Mouse (Mus musculus) hindbrain, embryonic 16.5 days (tissue): ENCODE results near the gene Nav3. TPM values are rescaled to one million over a fixed set of nuclear protein-coding genes. Genes with fewer than 3 reads are reported as not detected.

Experiments used
- ATAC-seq: fragments of 200-750 bp; cut with Nextera tagmentation; 2 replicates; pipeline ENCODE4 v1.8.0; 2017; ENCODE audit warnings: moderate TSS enrichment, moderate library complexity
- H3K27ac ChIP-seq: fragments of 300-500 bp; sonication (generic); 2 replicates; pipeline ENCODE4 v1.5.1; 2014; ENCODE audit warnings: low read depth, mild to moderate bottlenecking, control low read depth, low read length, moderate library complexity
- H3K27me3 ChIP-seq: fragments of 300-500 bp; sonication (generic); replicated peaks from 2 replicates; pipeline ENCODE4 v1.6.1; 2014; ENCODE audit warnings: low read length; ENCODE audit not compliant: control insufficient read depth, insufficient read depth
- H3K36me3 ChIP-seq: fragments of 300-500 bp; sonication (generic); 2 replicates; pipeline ENCODE4 v1.6.1; 2014; ENCODE audit warnings: mild to moderate bottlenecking, low read length, moderate library complexity, mixed read lengths; ENCODE audit not compliant: control insufficient read depth, insufficient read depth
- H3K4me1 ChIP-seq: fragments of 300-500 bp; sonication (generic); 2 replicates; pipeline ENCODE4 v1.6.1; 2014; ENCODE audit warnings: low read depth, low read length; ENCODE audit not compliant: control insufficient read depth, insufficient read depth
- H3K4me2 ChIP-seq: fragments of 300-500 bp; sonication (generic); 2 replicates; pipeline ENCODE4 v1.6.1; 2014; ENCODE audit warnings: mild to moderate bottlenecking, low read length, control low read depth, moderate library complexity
- H3K4me3 ChIP-seq: fragments of 300-500 bp; sonication (generic); 2 replicates; pipeline ENCODE4 v1.5.1; 2014; ENCODE audit warnings: mild to moderate bottlenecking, low read length, control low read depth, moderate library complexity
- H3K9ac ChIP-seq: fragments of 300-500 bp; sonication (generic); 2 replicates; pipeline ENCODE4 v1.6.1; 2014; ENCODE audit warnings: low read depth, mild to moderate bottlenecking, control low read depth, low read length, moderate library complexity
- H3K9me3 ChIP-seq: fragments of 300-500 bp; sonication (generic); 2 replicates; pipeline ENCODE4 v1.6.1; 2014; ENCODE audit warnings: mild to moderate bottlenecking, low read length, moderate library complexity; ENCODE audit not compliant: control insufficient read depth
- WGBS: fragments of 180-500 bp; shearing (Covaris S2); extraction: QIAGEN DNeasy Blood & Tissue Kit; methylation state at CpG from one replicate; pipeline ENCODE4 v1.1.7; 2014; 5-methylcytosine and 5-hydroxymethylcytosine counted together
- polyA plus RNA-seq: library from polyadenylated mRNA; unstranded; fragments of >200 nt; fragmentation: Nextera tagmentation; extraction: Ambion mirVana; gene quantifications from 2 replicates; pipeline ENCODE4 v1.2.1, GENCODE M21; 2015

The Nav3 gene
- polyA plus RNA-seq, 1 experiment from 2014 or later, result 16.6 TPM

- no peaks in the 10 kb centered on the region for H3K36me3 ChIP-seq
- no peak overlapping the region for H3K4me3 ChIP-seq
- 69% methylated on average over 2 of the region's 2 CpGs for WGBS
- peaks cover 3% of the 10 kb centered on the region; the same call in 1 of the 2 replicates for H3K4me1 ChIP-seq
- H3K9ac ChIP-seq, result no peak overlapping the region
- no peaks in the 10 kb centered on the region for H3K27me3 ChIP-seq
- no peak for ATAC-seq
- H3K4me2 ChIP-seq, result no peak overlapping the region
- no peak overlapping the region for H3K27ac ChIP-seq
- no peaks in the 10 kb centered on the region for H3K9me3 ChIP-seq
Measured at GRCm38 (mm10) chr10:109866063-109866462, 589.9 kb downstream of the Nav3 start.

- no peaks in the 10 kb centered on the region for H3K9me3 ChIP-seq
- ATAC-seq, result no peak
- no peaks in the 10 kb centered on the region for H3K27me3 ChIP-seq
- H3K36me3 ChIP-seq, result no peaks in the 10 kb centered on the region
- WGBS, result 55% methylated on average over 2 of the region's 2 CpGs
- peaks cover 3% of the 10 kb centered on the region; the same call in 1 of the 2 replicates for H3K4me1 ChIP-seq
- no peak overlapping the region for H3K4me2 ChIP-seq
- no peak overlapping the region for H3K9ac ChIP-seq
- no peak overlapping the region for H3K4me3 ChIP-seq
- H3K27ac ChIP-seq, result no peak overlapping the region
Measured at GRCm38 (mm10) chr10:109865391-109865790, 590.6 kb downstream of the Nav3 start.

GRCm38 (mm10) chr10:109864708-109865107 lies 591.3 kb downstream of the Nav3 start:
- H3K9me3 ChIP-seq, result no peaks in the 10 kb centered on the region
- H3K27me3 ChIP-seq, result no peaks in the 10 kb centered on the region
- no peak overlapping the region; the same call in 1 of the 2 replicates for H3K9ac ChIP-seq
- peaks cover 3% of the 10 kb centered on the region; the same call in 1 of the 2 replicates for H3K4me1 ChIP-seq
- H3K4me3 ChIP-seq, result no peak overlapping the region
- H3K4me2 ChIP-seq, result peak overlapping the region; percentile 17; the same call in 1 of the 2 replicates
- peak; percentile 73; the same call in 1 of the 2 replicates for ATAC-seq
- WGBS, result 12% methylated on average over 4 of the region's 4 CpGs
- H3K36me3 ChIP-seq, result no peaks in the 10 kb centered on the region
- H3K27ac ChIP-seq, result no peak overlapping the region

- no peaks in the 10 kb centered on the region for H3K27me3 ChIP-seq
- 61% methylated on average over 2 of the region's 2 CpGs for WGBS
- no peak overlapping the region for H3K4me3 ChIP-seq
- peaks cover 3% of the 10 kb centered on the region; the same call in 1 of the 2 replicates for H3K4me1 ChIP-seq
- ATAC-seq, result no peak
- H3K4me2 ChIP-seq, result no peak overlapping the region
- H3K27ac ChIP-seq, result no peak overlapping the region
- H3K9ac ChIP-seq, result no peak overlapping the region
- H3K9me3 ChIP-seq, result no peaks in the 10 kb centered on the region
- no peaks in the 10 kb centered on the region for H3K36me3 ChIP-seq
Measured at GRCm38 (mm10) chr10:109861275-109861674, 594.7 kb downstream of the Nav3 start.

GRCm38 (mm10) chr10:109858568-109858967 lies 597.4 kb downstream of the Nav3 start:
- no peak for ATAC-seq
- Histone ChIP-seq H3K27ac (no peak overlapping the region), H3K36me3 (no peaks in the 10 kb centered on the region), H3K9me3 (no peaks in the 10 kb centered on the region), H3K4me3 (no peak overlapping the region), H3K27me3 (no peaks in the 10 kb centered on the region), H3K4me1 (no peaks in the 10 kb centered on the region), H3K9ac (no peak overlapping the region), H3K4me2 (no peak overlapping the region)
- 86% methylated on average over 2 of the region's 2 CpGs for WGBS

DNA sequence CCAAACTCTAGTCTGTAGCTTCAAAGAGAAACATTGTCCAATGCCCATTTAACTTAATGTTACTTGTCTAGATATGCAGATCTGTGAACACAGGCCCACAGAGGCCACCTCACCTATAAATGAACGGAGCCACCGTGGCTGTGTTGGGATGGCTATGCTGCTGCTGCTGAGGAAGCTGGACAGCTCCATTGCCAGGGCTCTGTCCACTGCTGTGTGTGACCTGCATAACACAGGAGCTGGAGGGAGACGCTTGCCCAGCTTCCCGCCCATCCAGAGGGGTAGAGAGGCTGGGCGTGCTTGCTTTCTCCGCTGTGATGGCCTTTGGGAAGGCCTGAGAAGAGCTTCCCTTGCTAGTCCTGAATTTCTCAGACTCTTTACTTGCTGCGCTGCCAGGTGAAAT lies 603.6 kb downstream of the Nav3 start:
- Histone ChIP-seq H3K36me3 (no peaks in the 10 kb centered on the region), H3K4me2 (no peak overlapping the region), H3K4me3 (no peak overlapping the region), H3K4me1 (no peaks in the 10 kb centered on the region), H3K9me3 (no peaks in the 10 kb centered on the region), H3K27me3 (no peaks in the 10 kb centered on the region), H3K27ac (no peak overlapping the region), H3K9ac (no peak overlapping the region)
- 0 out of 2 replicates have a peak, but pooled peaks have one; percentile 37 for ATAC-seq
- WGBS, result 45% methylated on average over 7 of the region's 7 CpGs

DNA sequence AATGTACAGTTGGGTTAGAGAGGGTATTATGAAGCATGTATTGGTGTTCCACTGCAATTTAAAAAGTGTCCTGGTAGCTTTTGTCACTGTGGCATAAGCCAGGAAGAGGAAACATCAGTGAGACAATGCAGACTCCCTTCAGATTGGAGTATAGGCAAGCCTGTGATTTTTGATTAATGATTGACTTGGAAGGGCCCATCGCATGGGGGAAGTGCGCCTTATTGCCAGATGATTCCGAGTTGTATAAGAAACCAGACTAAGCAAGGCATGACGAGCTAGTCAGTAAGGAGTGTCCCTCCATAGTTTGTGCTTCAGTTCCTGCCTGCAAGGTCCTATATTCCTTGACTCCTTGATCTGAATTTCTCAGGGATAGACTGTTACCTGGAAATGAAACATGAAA lies 608.4 kb downstream of the Nav3 start:
- no peaks in the 10 kb centered on the region for H3K27me3 ChIP-seq
- H3K9ac ChIP-seq, result no peak overlapping the region
- H3K4me1 ChIP-seq, result no peaks in the 10 kb centered on the region; the same call in 1 of the 2 replicates
- H3K9me3 ChIP-seq, result no peaks in the 10 kb centered on the region
- no peak overlapping the region for H3K27ac ChIP-seq
- H3K4me2 ChIP-seq, result no peak overlapping the region
- H3K4me3 ChIP-seq, result no peak overlapping the region
- no peak for ATAC-seq
- H3K36me3 ChIP-seq, result no peaks in the 10 kb centered on the region
- 80% methylated on average over 4 of the region's 4 CpGs for WGBS

DNA sequence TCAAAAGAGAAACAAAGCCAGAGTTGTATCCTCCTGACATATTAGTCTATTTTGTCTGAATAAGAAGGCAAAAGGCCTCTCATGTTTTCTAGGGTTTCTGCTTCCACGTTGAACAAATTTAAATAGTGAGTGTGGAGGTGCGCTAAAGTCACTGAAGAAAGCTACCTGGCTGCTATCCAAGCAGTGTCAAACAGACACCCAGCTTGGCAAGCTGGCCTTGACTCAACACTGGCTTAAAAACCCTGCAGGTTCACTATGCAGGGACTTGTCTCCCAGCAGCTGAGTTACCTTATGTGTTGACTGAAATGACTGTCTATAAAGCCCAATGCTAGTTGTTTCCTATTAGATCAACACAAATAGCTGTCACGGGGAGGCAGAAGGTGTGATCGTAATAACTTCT lies 612.3 kb downstream of the Nav3 start:
- H3K4me1 ChIP-seq, result no peaks in the 10 kb centered on the region; the same call in 1 of the 2 replicates
- H3K4me2 ChIP-seq, result no peak overlapping the region
- 68% methylated on average over 4 of the region's 4 CpGs for WGBS
- no peak overlapping the region for H3K4me3 ChIP-seq
- ATAC-seq, result no peak
- H3K9ac ChIP-seq, result no peak overlapping the region
- no peaks in the 10 kb centered on the region for H3K27me3 ChIP-seq
- no peak overlapping the region for H3K27ac ChIP-seq
- no peaks in the 10 kb centered on the region for H3K9me3 ChIP-seq
- H3K36me3 ChIP-seq, result no peaks in the 10 kb centered on the region

GRCm38 (mm10) chr10:109832768-109833291 lies 623.2 kb downstream of the Nav3 start:
- ATAC-seq, result peak; percentile 90
- H3K9me3 ChIP-seq, result no peaks in the 10 kb centered on the region
- peak overlapping the region; percentile 72 for H3K27ac ChIP-seq
- 12% methylated on average over 18 of the region's 18 CpGs for WGBS
- H3K4me3 ChIP-seq, result peak overlapping the region; percentile 37
- H3K4me2 ChIP-seq, result peak overlapping the region; percentile 56
- H3K36me3 ChIP-seq, result no peaks in the 10 kb centered on the region
- peak overlapping the region; percentile 49 for H3K9ac ChIP-seq
- peaks cover 3% of the 10 kb centered on the region for H3K4me1 ChIP-seq
- no peaks in the 10 kb centered on the region for H3K27me3 ChIP-seq
